Mouse (Mus musculus) brain, embryonic 14.5 days (tissue): Measurements from ENCODE around the gene Sfxn1.

ENCODE experiments used
- CTCF ChIP-seq: fragments of 200-500 bp; IDR thresholded peaks from 2 replicates; pipeline ENCODE4 v1.5.1; 2012; ENCODE audit warnings: inconsistent platforms, mild to moderate bottlenecking, moderate library complexity, borderline replicate concordance; ENCODE audit not compliant: insufficient read depth, insufficient read length; ENCODE audit errors: extremely low read depth
- POLR2A ChIP-seq: fragments of 200-500 bp; IDR thresholded peaks from 2 replicates; pipeline ENCODE4 v1.6.1; 2012; ENCODE audit warnings: mild to moderate bottlenecking, inconsistent platforms, borderline replicate concordance; ENCODE audit not compliant: poor library complexity, insufficient read depth, insufficient read length, severe bottlenecking; ENCODE audit errors: extremely low read depth

- no peak for TF ChIP-seq POLR2A
- TF ChIP-seq CTCF: no peak
Measured at GRCm38 (mm10) chr13:54137756-54138410, 66.2 kb downstream of the Sfxn1 start.
